Mouse (Mus musculus) cerebellum, postnatal 14 days (tissue): Measurements from ENCODE around the gene Myo9b.
"Not testable (repeated sequence)": the region's sequence is repeated elsewhere in the genome, so short reads cannot be mapped to it uniquely, and the experiment has no call there.

Experiments used
- DNase-seq, 2 experiments: peaks; one replicate each; pipeline ENCODE4 v3.0.0; 2021; ENCODE audit warnings: mixed read lengths in 2 of 2

The Myo9b gene

DNA sequence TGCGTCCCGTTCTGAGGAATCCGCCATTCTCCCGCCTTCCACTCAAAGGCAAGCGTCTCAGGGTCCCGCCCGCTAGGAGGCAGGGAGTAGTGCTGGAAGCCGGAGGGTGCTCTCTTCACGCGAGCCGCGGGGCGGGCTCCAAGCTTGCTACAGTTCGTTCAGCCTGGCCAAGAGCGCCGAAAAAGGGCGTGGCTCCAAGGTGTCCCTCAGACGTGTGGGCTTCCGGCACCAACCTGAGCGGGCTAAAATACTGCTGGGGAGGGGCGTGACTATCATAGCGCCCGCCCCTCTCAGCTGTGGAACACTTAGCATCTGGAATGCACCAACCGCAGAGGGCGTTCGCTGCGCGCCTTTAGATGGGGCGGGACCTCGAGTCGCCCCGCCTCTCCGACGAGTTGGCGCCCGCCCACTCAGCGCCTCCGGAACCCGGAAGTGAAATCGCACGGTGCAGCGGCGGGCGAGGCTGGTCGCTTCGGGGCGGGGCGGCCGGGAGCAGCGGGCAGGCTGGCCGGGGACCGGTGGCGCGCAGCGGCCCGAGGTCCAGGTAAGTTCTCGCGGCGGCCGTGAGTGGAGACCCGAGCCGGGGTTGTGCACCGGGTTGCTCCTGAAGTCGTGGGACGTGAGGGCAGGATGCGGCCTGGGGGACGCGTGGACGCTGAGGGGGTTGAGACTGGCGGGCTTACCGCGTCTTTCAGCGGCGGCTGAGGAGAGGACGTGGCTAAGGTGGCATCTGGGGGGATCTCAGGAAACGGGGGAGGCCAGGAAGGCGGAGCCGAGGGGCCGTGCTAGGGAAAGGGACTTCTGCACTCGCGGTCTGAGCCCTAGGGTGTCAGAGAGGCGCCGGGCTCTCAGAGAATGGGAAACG, at the start of gene Myo9b, which contains the start of gene Haus8:
Gene Myo9b, plus strand, starts transcription at position 429 of the 865 bp plus-strand sequence.
Gene Haus8, minus strand, starts transcription at position 649 of the 865 bp plus-strand sequence.
- DNase-seq, result peak; percentile 93 to 96

DNA sequence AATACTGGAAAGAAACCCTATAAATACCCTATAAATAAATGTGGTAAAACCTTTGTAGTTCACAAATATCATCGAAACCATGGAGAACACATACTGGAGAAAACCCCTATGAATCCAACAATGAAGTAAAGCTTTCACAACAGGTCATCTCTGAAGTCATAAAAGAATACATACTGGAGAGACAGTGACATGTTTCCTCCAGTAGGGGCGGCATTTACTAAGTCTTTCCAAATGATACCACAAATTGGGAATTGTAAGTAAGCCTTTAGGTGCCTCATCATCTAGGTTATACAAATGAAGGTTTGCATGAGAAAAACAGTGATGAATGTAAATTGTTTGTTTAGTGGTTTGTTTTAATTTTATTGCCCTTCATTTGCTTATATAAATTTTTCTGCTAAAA, 48.0 kb upstream of the Myo9b start:
- peak; percentile 10 to 15 for DNase-seq

DNA sequence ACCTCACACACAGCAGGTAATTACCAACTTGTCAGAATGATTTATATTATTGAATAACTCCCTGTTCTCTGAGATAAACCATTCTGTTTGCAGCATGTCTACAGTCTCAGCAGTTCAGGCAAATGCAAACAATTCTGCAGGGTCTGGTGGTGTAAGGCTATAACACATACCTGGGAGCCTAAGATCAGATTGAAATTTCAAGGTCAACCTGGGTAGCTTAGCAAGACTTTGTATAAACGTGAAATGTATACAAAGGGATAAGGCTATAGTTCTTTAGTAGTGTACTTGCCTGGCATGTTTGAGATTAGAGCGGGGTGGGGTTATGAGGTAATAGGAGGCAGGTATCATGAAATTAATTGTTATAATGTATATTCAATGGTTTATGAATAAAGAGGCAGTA, 29.8 kb upstream of the Myo9b start:
- no peak for DNase-seq

DNA sequence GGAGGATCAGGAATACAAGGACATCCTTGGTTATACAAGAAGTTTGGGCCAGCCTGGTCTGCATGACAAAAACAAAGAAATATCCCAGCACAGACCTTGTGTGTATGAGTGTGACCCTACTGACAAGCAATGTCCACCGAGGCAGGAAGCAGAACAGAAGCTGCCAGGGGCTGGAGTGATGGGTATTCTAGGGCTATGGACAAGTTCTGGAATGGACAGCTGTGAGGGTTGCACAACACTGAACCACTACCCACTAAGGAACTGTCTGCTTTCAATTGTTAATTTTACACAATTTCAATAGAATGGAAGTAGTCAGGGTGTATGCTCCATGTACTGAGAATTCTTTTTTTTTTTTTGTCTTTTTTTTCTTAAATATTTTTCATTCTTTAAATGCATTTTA, 24.3 kb upstream of the Myo9b start:
- DNase-seq, result no peak

DNA sequence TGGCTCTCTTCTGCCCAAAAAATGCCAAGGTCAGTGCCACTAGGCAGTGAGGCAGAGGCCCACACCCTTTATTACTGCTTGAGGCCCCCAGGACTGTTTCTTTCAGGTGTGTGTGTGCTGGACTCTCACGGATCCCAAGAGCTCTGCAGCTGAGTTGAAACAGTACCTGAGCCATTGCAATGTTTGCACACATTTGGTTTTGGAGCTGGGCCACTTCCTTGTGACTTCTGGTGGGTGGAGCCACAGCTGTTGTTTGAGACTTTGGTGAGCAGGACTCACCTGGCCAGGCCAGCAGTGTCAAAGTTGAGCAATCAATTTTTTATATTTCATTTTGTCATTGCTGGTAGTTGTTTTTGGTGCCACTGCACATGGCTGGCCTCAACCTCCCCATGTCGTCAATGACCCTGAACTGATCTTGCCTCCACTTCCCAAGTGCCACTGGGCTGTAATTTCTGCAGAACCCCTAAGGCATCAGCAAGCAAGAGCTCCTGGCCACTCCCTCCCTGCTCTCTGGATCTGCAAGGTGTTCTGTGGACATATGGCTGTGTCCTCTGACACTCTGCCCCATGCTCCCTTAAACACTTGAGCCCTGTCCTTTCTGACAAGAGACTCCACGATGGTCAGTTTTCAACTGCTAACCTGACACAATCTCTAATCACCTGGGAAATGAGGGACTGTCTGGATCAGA, 15.8 kb upstream of the Myo9b start:
- DNase-seq, result no peak

DNA sequence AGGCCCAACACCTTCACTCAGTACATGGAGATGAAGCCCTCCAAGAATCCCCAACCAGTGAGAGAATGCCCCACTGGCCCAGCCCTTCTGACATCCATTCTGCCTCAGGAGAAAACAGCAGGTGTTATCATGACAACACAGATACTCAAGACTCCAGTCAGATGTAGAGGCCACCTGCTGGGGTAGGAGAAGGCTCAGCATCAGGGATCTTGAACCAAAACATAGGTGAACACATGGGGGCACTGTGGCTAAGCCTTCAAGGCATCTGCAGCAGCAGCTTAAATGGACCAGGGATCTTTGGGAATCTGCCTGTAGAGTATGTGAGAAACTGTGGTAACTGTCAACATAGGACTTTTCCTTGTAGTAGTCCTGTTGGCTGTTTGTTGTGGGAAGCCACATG, 11.3 kb upstream of the Myo9b start:
- peak in 1 of 2 experiments; percentile 29 for DNase-seq

DNA sequence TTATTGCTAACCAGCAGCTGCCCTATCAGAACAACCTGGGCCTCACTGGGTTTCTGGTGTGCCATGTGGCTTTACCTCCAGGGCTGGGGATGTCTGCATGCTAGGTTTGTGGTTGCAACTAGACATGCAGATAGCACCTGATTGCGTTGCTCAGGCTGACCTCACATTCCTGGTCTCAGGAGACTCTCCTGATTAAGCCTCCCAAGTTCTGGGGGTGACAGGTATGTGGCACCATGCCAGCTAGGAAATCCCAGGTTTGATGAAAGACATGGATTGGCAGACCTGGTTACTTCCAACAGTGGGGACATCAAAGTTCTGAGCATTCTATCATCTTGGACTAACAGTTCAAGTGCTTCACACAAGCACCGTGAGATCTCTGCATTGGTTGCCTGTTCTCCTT, 4.8 kb upstream of the Myo9b start:
- no peak for DNase-seq

DNA sequence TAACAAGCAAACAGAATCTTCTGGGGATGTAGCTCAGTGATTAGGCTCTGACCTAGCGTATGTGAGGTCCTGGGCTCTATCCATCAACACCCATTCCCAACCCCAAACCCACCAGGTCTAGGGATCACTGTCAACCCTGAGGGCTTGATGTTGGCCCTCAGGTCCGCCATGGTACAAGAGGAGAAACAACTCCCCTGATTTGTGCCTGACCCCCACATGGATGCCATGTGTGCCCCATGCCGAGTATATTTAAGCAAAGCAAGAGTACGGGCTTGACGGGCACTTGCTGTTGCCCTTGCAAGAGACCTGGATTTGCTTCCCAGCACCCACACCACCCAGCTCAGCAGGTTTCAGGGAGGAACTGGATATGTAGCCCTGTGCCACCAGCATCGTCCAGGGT, 4.2 kb upstream of the Myo9b start:
- DNase-seq, result not testable (repeated sequence)

DNA sequence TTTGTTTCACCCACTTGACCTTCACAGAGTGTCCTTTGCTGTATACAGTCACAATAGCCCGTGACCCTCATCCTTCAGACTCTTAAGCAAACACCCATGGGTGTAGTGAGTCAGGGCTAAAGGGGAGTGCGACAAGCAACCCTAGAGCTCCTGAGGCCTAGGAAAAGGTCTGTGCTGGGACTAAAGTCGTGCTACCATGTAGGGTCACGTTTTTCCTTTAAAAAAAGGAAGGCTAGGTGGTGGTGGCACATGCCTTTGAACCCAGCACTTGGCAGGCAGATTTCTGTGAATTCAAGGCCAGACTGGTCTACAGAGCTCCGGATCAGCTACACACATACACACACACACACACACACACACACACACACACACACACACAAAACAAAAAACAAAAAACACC, 884 bp upstream of the Myo9b start:
- no peak for DNase-seq

DNA sequence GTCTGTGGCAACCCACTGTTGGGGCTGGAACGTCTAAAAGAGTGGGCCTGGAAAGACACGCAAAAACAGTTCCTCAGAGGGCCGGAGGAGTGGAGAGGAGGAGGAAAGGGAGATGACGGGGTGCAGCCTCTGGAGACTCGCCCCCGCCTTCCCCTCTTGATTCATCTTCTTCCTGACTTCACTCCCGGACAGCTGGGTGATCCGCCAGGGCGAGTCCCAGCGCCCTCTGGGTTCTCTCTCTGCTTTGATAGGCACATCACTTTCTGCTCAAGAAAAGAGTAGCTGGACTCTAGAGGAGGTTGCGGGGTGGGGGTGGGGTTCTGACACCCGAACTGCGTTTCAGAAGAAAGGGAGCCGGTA, 617 bp downstream of the Myo9b start:
- peak in 1 of 2 experiments; percentile 43 for DNase-seq

DNA sequence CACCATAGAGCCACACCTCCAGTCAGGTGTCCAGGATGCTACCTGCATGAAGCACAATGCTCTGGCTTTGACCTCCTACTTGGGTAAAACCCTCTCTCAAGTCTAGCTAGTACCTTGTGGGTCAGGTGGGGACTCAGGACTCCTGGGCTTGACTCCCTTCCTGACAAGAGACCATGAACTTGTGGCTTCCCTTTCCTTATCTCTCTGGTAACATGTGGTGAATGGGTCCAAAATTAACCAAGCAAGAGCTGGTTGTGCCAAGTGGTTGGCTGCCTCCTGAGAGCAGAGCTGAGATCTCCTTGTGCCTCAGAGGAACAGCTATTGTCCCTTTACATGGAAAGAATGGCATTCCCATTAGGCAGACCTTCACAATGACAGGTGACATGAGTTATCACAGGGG, 2.0 kb downstream of the Myo9b start:
- no peak for DNase-seq

DNA sequence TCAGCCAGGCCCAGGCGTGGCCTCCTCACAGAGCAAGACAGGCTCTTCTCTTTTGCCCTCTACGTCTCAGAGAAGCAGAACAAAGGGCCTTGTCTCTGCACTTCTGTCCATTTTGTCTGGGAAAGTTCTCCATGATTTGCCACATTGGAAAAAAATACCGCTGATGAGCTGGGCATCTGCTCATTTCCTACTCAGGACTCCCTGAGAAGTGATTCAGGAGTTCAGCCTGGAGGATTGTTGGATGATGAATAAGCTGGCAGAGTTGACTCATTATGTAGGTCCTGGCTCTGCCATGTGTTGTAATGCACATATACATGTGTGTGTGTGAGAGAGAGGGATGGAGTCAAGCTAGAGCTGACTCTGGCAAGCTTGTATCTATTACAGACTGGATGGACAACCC, 3.7 kb downstream of the Myo9b start:
- no peak for DNase-seq

DNA sequence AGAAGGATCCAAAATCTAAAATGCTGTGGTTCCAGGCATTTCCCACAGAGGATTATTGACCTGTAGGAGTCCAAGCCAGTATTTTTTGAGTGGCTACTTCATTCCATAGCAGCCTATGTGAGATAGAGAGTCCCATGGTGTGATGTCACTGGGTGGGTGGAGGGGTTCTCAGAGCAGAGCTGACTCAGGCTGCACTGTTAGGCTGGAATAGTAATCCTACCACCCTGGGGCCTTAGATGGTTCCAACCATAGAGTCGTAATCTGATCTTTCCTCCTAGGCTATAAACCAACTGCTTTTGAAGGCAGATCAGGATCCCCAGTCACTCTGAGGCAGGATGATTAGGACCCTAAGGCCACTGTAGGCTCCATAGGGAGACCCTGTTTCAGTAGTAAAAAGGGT, 6.9 kb downstream of the Myo9b start:
- not testable (repeated sequence) for DNase-seq

DNA sequence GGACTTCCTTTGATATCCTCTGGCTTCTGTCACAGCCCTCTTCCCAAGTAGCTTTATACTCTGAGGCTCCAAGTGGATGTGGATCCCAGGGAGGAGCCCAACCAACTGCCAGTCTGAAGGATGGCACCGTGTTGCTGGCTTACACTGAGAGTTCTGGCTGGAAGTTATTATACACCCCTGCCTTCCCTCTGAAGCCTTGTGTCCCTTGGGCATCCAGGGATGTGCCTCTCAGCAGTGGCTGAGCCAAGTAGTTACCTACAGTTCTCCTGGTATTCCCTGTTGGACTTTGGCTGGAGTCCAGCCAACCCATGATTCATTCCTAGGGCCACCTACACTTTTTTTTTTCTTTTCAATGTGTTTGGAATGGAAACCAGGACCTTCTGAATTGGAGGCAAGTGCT, 9.2 kb downstream of the Myo9b start:
- DNase-seq, result not testable (repeated sequence)

DNA sequence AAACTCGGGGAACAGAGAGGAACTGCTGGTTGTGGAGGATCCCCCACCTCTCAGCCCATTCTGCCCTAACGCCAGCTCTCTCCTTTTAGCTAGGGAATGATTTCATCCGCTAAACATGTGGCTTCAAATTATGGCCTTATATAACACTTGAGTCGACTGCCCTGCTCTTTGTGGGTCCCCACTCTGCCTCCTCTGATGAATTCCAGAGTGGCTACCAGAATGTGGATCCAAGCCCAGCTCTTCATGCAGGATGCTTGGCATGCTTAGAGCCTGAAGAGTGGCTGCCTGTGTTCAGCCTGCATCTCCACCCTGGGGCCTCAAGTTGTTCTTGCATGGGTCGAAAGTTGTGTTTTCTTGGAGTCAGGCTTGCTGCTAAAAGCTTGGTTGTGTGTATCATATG, 10.1 kb downstream of the Myo9b start:
- DNase-seq, result no peak

DNA sequence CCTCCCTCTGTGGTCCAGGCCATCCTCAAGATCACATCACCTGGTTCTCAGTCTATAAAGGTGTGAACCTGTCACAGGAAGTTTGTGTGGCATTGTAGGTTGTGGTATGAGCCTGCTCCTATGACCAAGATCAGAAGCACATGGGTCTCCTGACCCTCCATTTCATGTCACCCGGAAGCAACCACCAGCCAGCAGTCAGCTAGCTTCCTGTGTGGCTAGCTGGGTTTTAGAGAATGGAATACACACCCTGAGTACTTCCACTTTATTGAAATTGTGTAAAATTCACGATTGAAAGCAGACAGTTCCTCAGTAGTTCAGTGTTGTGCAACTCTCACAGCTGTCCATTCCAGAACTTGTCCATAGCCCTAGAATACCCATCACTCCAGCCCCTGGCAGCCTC, 13.7 kb downstream of the Myo9b start:
- DNase-seq, result not testable (repeated sequence)

DNA sequence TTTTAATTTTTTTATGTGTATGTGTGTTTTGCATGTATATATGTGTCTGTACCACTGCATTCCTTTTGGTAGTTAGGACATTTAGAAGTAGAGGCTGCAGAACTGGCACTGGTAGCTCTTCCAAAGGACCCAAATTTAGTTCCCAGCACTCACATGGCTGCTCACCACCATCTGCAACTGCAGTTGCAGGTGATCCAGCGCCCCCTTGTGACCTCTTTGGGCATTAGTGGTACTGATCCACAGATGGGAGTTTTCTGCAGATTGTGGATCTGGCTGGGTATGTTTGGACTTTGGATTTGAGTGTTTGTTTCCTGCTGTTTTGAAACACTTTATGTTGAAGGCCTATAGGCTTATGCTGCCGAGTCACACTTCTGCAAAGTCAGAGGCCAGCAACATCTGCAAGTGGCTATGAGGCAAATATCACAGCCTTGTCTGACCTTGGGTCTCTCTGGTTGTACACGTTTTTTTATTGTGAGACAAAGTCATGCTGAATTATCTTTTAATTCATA, 16.0 kb downstream of the Myo9b start:
- DNase-seq, result peak in 1 of 2 experiments; percentile 30

DNA sequence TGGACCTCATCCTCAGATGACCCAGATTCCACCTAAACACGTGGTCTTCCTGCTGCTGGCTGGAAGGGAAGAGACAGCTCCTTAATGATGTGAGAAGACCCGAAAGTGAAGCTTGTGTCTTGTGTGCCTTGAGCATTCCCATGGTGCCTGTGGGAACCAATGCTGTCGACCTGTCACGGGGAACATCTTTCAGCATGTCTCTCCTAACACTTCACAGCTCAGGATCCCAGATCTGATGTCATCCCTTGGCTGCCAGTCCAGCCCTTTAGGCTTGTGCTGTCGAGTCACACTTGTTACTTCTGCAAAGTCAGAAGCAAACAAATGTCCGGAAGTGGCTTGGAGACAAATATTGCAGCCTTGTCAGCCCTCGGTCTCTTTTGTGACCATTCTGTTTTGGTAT, 16.6 kb downstream of the Myo9b start:
- DNase-seq, result no peak

DNA sequence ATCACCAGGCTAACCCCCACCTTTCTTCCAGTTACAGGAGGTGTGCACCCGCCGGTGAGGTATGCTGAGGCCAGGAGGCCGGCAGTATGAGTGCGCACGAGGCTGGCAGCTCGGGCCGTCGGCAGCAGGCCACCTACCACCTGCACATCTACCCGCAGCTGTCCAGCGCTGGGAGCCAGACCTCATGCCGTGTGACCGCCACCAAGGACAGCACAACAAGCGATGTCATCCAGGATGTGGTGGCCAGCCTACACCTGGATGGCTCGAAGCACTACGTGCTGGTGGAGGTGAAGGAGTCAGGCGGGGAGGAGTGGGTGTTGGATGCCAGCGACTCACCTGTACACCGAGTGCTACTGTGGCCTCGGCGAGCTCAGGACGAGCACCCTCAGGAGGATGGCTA, 17.7 kb downstream of the Myo9b start:
- no peak for DNase-seq

DNA sequence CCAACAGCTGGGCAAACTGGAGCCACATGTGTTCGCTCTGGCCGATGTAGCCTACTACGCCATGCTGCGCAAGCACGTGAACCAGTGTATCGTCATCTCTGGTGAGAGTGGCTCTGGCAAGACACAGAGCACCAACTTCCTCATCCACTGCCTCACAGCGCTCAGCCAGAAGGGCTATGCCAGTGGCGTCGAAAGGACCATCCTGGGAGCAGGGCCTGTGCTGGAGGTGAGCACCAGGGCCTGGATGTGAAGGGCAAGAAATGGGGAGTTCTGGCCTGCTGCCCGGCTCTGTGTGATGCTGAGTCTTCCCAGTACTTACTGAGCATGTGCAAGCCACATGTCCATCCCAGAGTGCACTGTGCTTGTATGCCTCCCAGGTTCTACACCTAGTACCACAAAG, 18.4 kb downstream of the Myo9b start:
- DNase-seq, result no peak

DNA sequence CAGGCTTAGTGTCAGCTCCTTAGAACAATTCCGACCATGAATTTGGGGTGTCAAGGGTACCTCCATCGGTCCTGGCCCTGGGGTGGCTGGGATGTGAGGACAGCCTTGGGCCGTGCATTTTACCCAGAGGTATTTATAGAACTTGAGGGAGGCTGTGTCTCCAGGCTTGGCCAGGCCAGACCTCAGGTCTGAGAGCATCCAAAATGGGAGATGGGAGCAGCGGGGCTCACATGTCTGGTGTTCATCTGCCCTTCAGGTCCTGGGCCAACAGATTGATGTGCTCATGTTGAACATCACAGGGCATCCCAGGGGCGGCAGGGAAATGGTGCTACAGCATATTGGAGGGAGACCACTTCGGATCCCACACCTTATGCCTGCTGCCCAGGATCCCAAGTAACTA, 18.8 kb downstream of the Myo9b start:
- no peak for DNase-seq

DNA sequence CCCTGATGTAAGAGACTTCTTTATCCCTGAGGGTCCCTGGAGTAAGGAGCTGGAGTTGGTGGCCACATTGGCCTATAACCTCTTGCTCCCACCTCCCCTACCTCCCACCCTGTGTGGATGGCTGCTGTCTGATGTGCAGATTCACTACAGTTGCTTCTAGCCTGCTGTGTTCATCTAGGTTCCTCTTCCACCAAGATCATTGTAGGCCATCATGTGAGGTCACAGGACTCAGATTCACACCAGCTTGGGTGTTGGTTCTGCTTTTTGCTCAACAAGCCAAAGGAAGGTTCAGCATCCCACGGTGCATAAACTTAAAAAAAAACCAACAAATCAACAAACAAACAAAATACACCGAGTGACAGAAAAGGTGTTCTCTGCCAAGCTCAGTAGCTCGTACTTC, 21.4 kb downstream of the Myo9b start:
- not testable (repeated sequence) for DNase-seq

DNA sequence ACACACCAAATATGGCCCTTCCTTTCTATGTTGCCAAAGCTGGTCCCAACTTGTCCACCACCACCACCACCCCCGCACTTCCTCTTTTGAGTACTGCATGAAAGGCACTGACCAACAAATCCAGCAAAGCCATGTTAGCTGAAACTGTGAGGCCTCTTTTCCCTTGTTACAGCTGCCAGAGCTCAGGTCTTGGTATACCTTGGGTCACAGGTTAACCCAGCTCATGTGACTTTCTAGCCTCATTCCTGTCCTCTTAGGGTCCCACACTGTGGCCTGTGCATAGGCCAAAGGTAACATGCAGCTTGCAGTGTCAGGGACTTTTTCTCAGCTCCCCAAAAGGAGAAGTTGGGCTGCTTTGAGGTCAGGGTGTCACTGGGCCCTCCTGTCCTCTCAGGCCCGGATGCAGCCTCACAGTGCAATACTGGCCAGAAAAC, 23.7 kb downstream of the Myo9b start:
- DNase-seq, result no peak

DNA sequence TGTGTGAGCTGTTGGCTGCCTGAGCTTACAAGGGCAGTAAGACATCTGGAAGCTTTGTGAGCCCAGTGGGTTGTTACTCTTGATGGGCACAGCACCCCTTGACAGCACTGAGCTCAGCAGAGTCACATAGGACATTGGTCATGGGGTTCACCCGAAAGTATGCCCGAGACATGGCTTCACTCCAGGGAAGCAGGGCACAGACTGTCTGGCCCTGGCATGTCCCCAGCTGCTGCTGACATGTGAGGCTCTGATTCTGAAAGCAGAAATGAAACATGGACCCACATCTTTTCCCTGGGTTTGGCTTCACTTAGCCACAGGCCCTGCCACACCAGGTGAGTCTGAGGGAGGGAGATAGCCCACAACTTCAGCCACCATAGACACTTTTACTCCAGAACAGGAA, 24.3 kb downstream of the Myo9b start:
- DNase-seq, result no peak
